Mouse (Mus musculus) spleen, postnatal 36 days (tissue): ENCODE results near the gene Sis.

ENCODE experiments used
- DNase-seq, 2 experiments: peaks; one replicate each; pipeline ENCODE4 v3.0.0; 2022; ENCODE audit warnings: low spot score in 2 of 2, mixed read lengths in 1 of 2

Sis gene

GRCm38 (mm10) chr3:72967675-72968074 lies at the start of gene Sis:
Gene Sis, minus strand, starts transcription at chr3:72967863.
- DNase-seq = no peak

GRCm38 (mm10) chr3:73006045-73006444 lies 38.4 kb upstream of the Sis start:
- no peak for DNase-seq

- DNase-seq = no peak
These were observed 35.5 kb upstream of the Sis start for GRCm38 (mm10) chr3:73002933-73003696.

GRCm38 (mm10) chr3:72997517-72997916 lies 29.9 kb upstream of the Sis start:
- no peak for DNase-seq

GRCm38 (mm10) chr3:72990992-72991391 lies 23.3 kb upstream of the Sis start:
- DNase-seq = no peak

GRCm38 (mm10) chr3:72976602-72977001 lies 8.9 kb upstream of the Sis start:
- no peak for DNase-seq

GRCm38 (mm10) chr3:72918919-72919526 lies 48.6 kb downstream of the Sis start:
- no peak for DNase-seq

- no peak for DNase-seq
These were observed 85.2 kb downstream of the Sis start for GRCm38 (mm10) chr3:72882501-72882900.

- DNase-seq = no peak
These were observed 99.5 kb downstream of the Sis start for GRCm38 (mm10) chr3:72868141-72868540.

- DNase-seq = no peak
These were observed 108.9 kb downstream of the Sis start for GRCm38 (mm10) chr3:72858738-72859137.

- DNase-seq = no peak
These were observed 112.3 kb downstream of the Sis start for GRCm38 (mm10) chr3:72855405-72855804.

GRCm38 (mm10) chr3:72840641-72841040 lies 127.0 kb downstream of the Sis start:
- DNase-seq = no peak
